Mouse (Mus musculus) liver, postnatal 0 days (tissue): ENCODE data around the gene Fcgr1.

Experiments
- CTCF ChIP-seq: sonication (generic); IDR thresholded peaks from 2 replicates; pipeline ENCODE4 v1.5.1; 2016; ENCODE audit warnings: antibody characterized with exemption, low read depth
- EP300 ChIP-seq: IDR thresholded peaks from 2 replicates; pipeline ENCODE4 v1.6.1; 2016; ENCODE audit warnings: antibody characterized with exemption, low read depth, mild to moderate bottlenecking

DNA sequence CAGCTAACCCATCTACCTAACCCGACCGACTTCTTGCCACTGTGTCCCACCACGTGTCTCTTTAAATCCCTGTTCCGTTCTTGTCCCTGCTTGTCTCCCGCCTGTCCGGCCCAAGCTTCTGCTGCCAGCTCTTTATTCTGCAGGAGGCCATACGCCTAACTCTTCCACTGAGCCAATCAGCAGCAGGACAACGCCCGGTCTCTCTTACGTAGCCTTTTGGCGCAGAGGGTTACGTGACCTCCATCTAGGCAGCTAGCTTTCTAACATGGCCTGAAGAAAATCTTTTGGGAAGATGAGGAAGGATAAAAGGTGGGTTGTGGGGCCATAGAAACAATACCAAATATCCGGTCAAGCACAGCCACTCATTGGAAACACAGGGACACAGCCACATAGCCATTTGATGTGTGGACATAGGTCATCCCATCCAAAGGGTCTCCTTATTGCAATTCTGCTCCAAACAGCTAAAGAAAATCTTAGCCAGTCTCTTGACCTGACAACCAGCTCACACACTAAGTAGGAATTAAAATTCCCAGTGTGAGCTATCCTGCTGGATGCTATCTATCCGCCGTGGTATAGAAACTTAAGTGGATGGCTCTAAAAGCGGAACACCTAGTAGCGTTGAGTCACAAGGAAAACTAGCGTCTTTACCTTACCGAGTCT lies 31.4 kb downstream of the Fcgr1 start:
- no peak for TF ChIP-seq CTCF
- TF ChIP-seq EP300, result no peak
